Mouse (Mus musculus) hindbrain, postnatal 0 days (tissue): ENCODE data around the gene Olfr318. TPM values are rescaled to one million over a fixed set of nuclear protein-coding genes. Genes with fewer than 3 reads are reported as not detected.
"Not testable (repeated sequence)": the region's sequence is repeated elsewhere in the genome, so short reads cannot be mapped to it uniquely, and the experiment has no call there.

Experiments
- ATAC-seq: fragments of 200-750 bp; cut with Nextera tagmentation; 2 replicates; pipeline ENCODE4 v1.8.0; 2017; ENCODE audit warnings: mild to moderate bottlenecking, moderate TSS enrichment, moderate library complexity
- DNase-seq: peaks from one replicate; pipeline ENCODE4 v3.0.0-alpha.2; 2015; ENCODE audit warnings: low spot score
- H3K27ac ChIP-seq: fragments of 300-500 bp; sonication (generic); 2 replicates; pipeline ENCODE4 v1.5.1; 2014; ENCODE audit warnings: mild to moderate bottlenecking
- H3K27me3 ChIP-seq: fragments of 300-500 bp; sonication (generic); 2 replicates; pipeline ENCODE4 v1.6.1; 2014; ENCODE audit warnings: low read length, mixed read lengths; ENCODE audit not compliant: insufficient read depth
- H3K36me3 ChIP-seq: fragments of 300-500 bp; sonication (generic); 2 replicates; pipeline ENCODE4 v1.6.1; 2014; ENCODE audit warnings: low read length, mixed read lengths; ENCODE audit not compliant: insufficient read depth
- H3K4me1 ChIP-seq: fragments of 300-500 bp; sonication (generic); 2 replicates; pipeline ENCODE4 v1.6.1; 2014; ENCODE audit warnings: antibody characterized with exemption, low read length, mixed read lengths; ENCODE audit not compliant: insufficient read depth
- H3K4me2 ChIP-seq: fragments of 300-500 bp; sonication (generic); 2 replicates; pipeline ENCODE4 v1.6.1; 2014; ENCODE audit warnings: low read depth, mild to moderate bottlenecking, low read length, moderate library complexity, mixed read lengths
- H3K4me3 ChIP-seq: fragments of 300-500 bp; sonication (generic); 2 replicates; pipeline ENCODE4 v1.5.1; 2014; ENCODE audit warnings: low read length
- H3K9ac ChIP-seq: fragments of 300-500 bp; sonication (generic); replicated peaks from 2 replicates; pipeline ENCODE4 v1.6.1; 2014; ENCODE audit warnings: mild to moderate bottlenecking, low read length, moderate library complexity, mixed read lengths
- H3K9me3 ChIP-seq: fragments of 300-500 bp; sonication (generic); 2 replicates; pipeline ENCODE4 v1.6.1; 2016; ENCODE audit warnings: low read length, mixed read lengths
- CTCF ChIP-seq: IDR thresholded peaks from 2 replicates; pipeline ENCODE4 v1.5.1; 2016; ENCODE audit warnings: antibody characterized with exemption, control low read depth, low read depth
- WGBS: fragments of 180-500 bp; shearing (Covaris S2); extraction: QIAGEN DNeasy Blood & Tissue Kit; methylation state at CpG from one replicate; pipeline ENCODE4 v1.1.7; 2014; 5-methylcytosine and 5-hydroxymethylcytosine counted together
- polyA plus RNA-seq: library from polyadenylated mRNA; unstranded; fragments of >200 nt; fragmentation: Nextera tagmentation; extraction: Ambion mirVana; gene quantifications from 2 replicates; pipeline ENCODE4 v1.2.1, GENCODE M21; 2015
- total RNA-seq: library from RNA; depleted of rRNA; stranded (reverse); fragments of >200 nt; gene quantifications from 2 replicates; pipeline ENCODE4 v1.2.3, GENCODE M21; 2014; rRNA removed

The Olfr318 gene
- total and polyA plus RNA-seq, 2 experiments from 2014 or later: not detected

DNA sequence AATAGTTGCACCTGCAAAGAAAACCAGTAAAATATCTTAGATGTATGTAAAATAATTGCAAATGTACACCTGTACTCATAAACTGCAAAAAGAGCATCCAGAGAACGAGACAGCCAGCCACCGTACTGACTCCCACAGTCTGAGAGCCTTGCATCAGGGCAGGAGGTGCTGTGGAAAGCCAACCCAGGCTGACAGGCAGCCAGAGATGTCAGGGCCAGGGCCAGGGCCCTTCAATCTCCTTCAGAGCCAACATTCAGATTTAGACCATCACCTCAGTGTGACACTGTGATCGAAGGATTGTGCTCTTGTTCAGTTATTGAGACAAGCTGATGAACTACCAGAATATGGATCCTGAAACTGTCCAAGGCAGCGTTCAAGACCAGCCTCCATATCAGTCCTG lies 4.1 kb downstream of the Olfr318 start:
- DNase-seq: no peak
- H3K4me2 ChIP-seq: no peak overlapping the region
- H3K27me3 ChIP-seq: no peaks in the 10 kb centered on the region
- 91% methylated on average over 4 of the region's 4 CpGs for WGBS
- ATAC-seq: no peak
- H3K27ac ChIP-seq: no peak overlapping the region
- no peak overlapping the region for H3K9ac ChIP-seq
- H3K9me3 ChIP-seq: no peaks in the 10 kb centered on the region
- no peaks in the 10 kb centered on the region for H3K36me3 ChIP-seq
- no peaks in the 10 kb centered on the region for H3K4me1 ChIP-seq
- no peak overlapping the region for H3K4me3 ChIP-seq
- TF ChIP-seq CTCF: no peak

DNA sequence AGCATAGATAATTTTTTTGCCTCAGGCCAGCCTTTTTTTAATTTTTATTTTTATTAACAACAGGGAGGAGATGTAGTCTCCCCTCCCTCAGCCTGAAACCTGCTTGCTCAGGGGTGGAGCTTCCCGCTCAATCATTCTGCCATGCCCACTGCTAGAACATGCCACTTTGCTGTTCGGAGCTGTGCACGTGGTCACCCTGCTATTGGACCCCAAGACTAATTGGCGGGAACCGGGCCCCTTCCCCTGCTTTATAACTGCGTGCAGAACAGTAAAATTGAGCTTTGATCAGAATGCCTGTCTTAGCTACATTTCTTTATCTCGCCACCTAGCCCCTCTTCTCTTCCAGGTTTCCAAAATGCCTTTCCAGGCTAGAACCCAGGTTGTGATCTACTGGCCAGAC lies 6.1 kb downstream of the Olfr318 start:
- not testable (repeated sequence) for H3K36me3 ChIP-seq, H3K9ac ChIP-seq, ATAC-seq, H3K27me3 ChIP-seq, H3K4me3 ChIP-seq, H3K27ac ChIP-seq, DNase-seq, H3K4me2 ChIP-seq, H3K9me3 ChIP-seq, H3K4me1 ChIP-seq
- WGBS: 90% methylated on average over 6 of the region's 7 CpGs

DNA sequence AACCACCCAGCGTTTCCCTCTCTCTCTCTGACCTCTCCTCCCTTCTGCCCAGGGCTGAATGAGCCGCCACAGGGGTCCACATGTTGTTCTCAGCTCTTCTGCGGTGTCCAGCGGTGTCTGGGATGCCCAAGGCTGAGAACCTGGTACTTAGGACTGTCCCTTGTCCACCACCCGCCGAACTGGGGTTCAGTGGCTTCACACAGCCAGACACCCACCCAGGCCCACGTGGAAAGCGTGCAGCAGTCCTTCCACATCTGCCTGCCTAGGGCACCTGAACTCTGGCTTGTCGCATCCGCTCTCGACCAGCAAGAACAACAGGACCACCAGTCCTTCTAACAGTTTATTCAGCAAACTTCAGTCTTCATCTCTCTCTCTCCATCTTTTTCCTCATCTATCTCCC lies 14.7 kb downstream of the Olfr318 start:
- H3K4me1 ChIP-seq: no peaks in the 10 kb centered on the region
- H3K27me3 ChIP-seq: no peaks in the 10 kb centered on the region
- DNase-seq (no peak), ATAC-seq (no peak)
- no peak overlapping the region for H3K4me2 ChIP-seq
- H3K27ac ChIP-seq: no peak overlapping the region
- no peaks in the 10 kb centered on the region for H3K9me3 ChIP-seq
- H3K36me3 ChIP-seq: no peaks in the 10 kb centered on the region
- TF ChIP-seq CTCF: no peak
- no peak overlapping the region for H3K4me3 ChIP-seq
- 83% methylated on average over 11 of the region's 11 CpGs for WGBS
- no peak overlapping the region for H3K9ac ChIP-seq

DNA sequence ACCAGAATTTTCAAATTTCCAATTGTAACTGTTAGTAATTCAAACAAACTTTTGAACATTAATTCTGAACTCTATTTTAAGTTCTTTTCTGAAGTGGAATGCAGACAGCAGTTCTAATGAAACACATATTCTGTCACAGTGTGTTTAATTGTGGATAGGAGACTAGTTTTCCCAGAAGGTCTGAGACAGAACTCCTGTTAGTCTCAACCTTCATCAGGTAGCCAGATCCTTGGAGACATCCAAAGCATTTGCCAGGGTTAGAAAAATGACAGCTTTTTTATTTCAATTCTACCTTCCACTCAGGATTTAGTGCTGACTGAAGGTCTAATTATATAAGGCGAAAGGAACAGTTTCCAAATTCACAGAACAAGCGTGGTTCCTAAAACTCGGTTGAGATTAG lies 25.0 kb downstream of the Olfr318 start, which contains the start of gene Olfr319:
Olfr319 (plus strand) TSS at position 301 of the 400 bp plus-strand sequence.
- Histone ChIP-seq H3K4me3 (no peak within 1 kb of the TSS), H3K9ac (no peak within 1 kb of the TSS), H3K9me3 (0 out of 2 replicates have a peak, but pooled peaks cover 3% of the 10 kb centered on the region), H3K27ac (no peak within 1 kb of the TSS), H3K27me3 (no peaks in the 10 kb centered on the region), H3K36me3 (no peaks in the 10 kb centered on the region), H3K4me1 (no peaks in the 10 kb centered on the region), H3K4me2 (no peak within 1 kb of the TSS)
- DNase-seq: no peak
- no peak for TF ChIP-seq CTCF
- ATAC-seq: no peak
- WGBS: 80% methylated on average over 3 of the region's 3 CpGs

DNA sequence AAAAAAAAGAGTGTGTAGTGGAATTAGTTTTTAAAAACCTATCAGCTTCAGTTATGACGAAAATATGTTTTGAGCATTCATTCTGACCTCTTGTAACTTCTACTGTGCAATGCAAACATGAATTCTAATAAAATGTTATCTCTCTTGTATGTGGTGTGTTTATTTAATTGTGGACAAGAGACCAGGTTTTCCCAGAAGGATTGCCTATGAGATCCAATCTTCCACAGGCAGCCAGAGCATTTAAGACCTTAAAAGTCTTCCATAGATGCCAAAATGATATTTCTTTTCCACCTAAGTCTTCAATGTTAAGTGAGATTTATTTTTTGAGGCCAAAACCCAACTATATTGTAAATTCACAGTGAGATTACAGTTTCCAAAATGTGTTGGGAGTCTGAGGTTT lies 43.0 kb downstream of the Olfr318 start, which contains the start of gene Olfr320:
Olfr320 (plus strand) TSS at position 301 of the 400 bp plus-strand sequence.
- Histone ChIP-seq H3K27me3 (no peaks in the 10 kb centered on the region), H3K27ac (no peak within 1 kb of the TSS), H3K36me3 (no peaks in the 10 kb centered on the region), H3K4me2 (no peak within 1 kb of the TSS), H3K4me1 (no peaks in the 10 kb centered on the region), H3K9ac (no peak within 1 kb of the TSS), H3K4me3 (no peak within 1 kb of the TSS), H3K9me3 (no peaks in the 10 kb centered on the region)
- WGBS: 94% methylated on average over 1 of the region's 1 CpGs
- ATAC-seq: no peak
- TF ChIP-seq CTCF: no peak
- DNase-seq: no peak

DNA sequence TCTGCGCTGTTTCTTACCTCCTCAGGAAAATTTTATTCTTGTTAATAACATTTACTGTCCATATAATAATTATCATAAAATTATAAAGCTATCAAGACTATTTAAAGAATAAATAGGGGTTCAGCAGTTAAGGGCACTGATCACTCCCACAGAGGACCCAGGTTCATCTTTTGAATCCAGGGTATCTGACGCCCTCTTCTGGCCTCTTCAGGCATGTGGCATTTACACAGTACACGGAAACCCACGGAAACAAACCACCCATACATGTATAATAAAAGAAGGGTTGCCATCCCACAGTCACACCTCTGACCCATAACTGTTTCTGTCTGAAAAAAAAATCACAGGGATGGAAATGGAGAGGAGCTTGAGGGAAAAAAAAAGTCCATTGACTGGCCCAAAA lies 52.0 kb downstream of the Olfr318 start:
- no peaks in the 10 kb centered on the region for H3K9me3 ChIP-seq
- H3K27ac ChIP-seq: no peak overlapping the region
- H3K9ac ChIP-seq: no peak overlapping the region
- H3K4me3 ChIP-seq: no peak overlapping the region
- DNase-seq (peak; percentile 8), ATAC-seq (no peak)
- H3K36me3 ChIP-seq: no peaks in the 10 kb centered on the region
- H3K27me3 ChIP-seq: no peaks in the 10 kb centered on the region
- TF ChIP-seq CTCF: peak; percentile 14; the same call in 1 of the 2 replicates
- 54% methylated on average over 4 of the region's 4 CpGs for WGBS
- no peak overlapping the region for H3K4me2 ChIP-seq
- no peaks in the 10 kb centered on the region for H3K4me1 ChIP-seq

DNA sequence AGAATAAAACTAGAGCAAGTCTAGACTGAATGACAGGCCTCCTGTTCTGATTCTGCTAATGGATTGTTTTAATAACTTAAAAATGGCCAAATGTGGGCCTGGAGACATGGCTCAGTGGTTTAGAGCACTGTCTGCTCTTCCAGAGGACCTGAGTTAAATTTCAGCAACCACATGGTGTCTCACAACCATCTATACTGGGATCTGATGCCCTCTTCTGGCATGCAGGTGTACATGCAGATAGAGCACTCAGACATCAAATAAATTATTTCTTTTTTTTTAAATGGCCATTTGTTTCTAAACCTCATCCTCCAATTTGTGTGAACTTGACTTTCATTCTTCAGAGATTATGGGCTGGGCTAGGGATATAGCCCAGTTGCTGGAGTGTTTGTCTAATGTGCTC lies 54.6 kb downstream of the Olfr318 start:
- Histone ChIP-seq H3K27ac (no peak overlapping the region), H3K9ac (no peak overlapping the region), H3K4me1 (no peaks in the 10 kb centered on the region), H3K9me3 (no peaks in the 10 kb centered on the region), H3K4me2 (no peak overlapping the region), H3K36me3 (no peaks in the 10 kb centered on the region), H3K4me3 (no peak overlapping the region), H3K27me3 (no peaks in the 10 kb centered on the region)
- ATAC-seq (no peak), DNase-seq (no peak)
- TF ChIP-seq CTCF: peak; percentile 12; the same call in 1 of the 2 replicates

Other genes with a start within 250 kb of the Olfr318 start
- gene Olfr332, start 231.5 kb downstream of the Olfr318 start, total RNA-seq: not detected in 2 replicates
- gene Olfr332, start 231.5 kb downstream of the Olfr318 start, polyA plus RNA-seq: not detected in 2 replicates
- not detected in 2 replicates for gene Olfr331, start 221.4 kb downstream of the Olfr318 start, total RNA-seq
- not detected in 2 replicates for gene Olfr331, start 221.4 kb downstream of the Olfr318 start, polyA plus RNA-seq
- gene Olfr330, start 189.2 kb downstream of the Olfr318 start, total RNA-seq: not detected in 2 replicates
- 0.15 TPM in 1 of 2 replicates, not detected in the other for gene Olfr330, start 189.2 kb downstream of the Olfr318 start, polyA plus RNA-seq
- not detected in 2 replicates for gene Olfr329-ps, start 177.6 kb downstream of the Olfr318 start, total RNA-seq
- 0.11 TPM in 1 of 2 replicates, not detected in the other for gene Olfr329-ps, start 177.6 kb downstream of the Olfr318 start, polyA plus RNA-seq
- gene Olfr328, start 168.4 kb downstream of the Olfr318 start, total RNA-seq: not detected in 2 replicates
- gene Olfr328, start 168.4 kb downstream of the Olfr318 start, polyA plus RNA-seq: not detected in 2 replicates
- gene Olfr224, start 153.5 kb downstream of the Olfr318 start, total RNA-seq: not detected in 2 replicates
- 0.08 TPM in 1 of 2 replicates, not detected in the other for gene Olfr224, start 153.5 kb downstream of the Olfr318 start, polyA plus RNA-seq
- not detected in 2 replicates for gene Olfr325, start 146.3 kb downstream of the Olfr318 start, total RNA-seq
- gene Olfr325, start 146.3 kb downstream of the Olfr318 start, polyA plus RNA-seq: not detected in 2 replicates
- gene Olfr324, start 128.9 kb downstream of the Olfr318 start, total RNA-seq: 0.26 and 0.54 TPM in 2 replicates
- 0.05 and 0.13 TPM in 2 replicates for gene Olfr324, start 128.9 kb downstream of the Olfr318 start, polyA plus RNA-seq
- gene 2210407C18Rik, start 107.9 kb downstream of the Olfr318 start, total RNA-seq: not detected in 2 replicates
- not detected in 2 replicates for gene 2210407C18Rik, start 107.9 kb downstream of the Olfr318 start, polyA plus RNA-seq
- gene Olfr323, start 93.5 kb downstream of the Olfr318 start, total RNA-seq: not detected in 2 replicates
- gene Olfr323, start 93.5 kb downstream of the Olfr318 start, polyA plus RNA-seq: not detected in 2 replicates
- gene Trim58, start 83.5 kb downstream of the Olfr318 start, total RNA-seq: 0.10 TPM in 1 of 2 replicates, not detected in the other
- 0.10 and 0.31 TPM in 2 replicates for gene Trim58, start 83.5 kb downstream of the Olfr318 start, polyA plus RNA-seq
- 0.07 and 0.16 TPM in 2 replicates for gene Olfr322, start 65.2 kb downstream of the Olfr318 start, total RNA-seq
- gene Olfr322, start 65.2 kb downstream of the Olfr318 start, polyA plus RNA-seq: not detected in 2 replicates
- not detected in 2 replicates for gene Olfr320, start 42.9 kb downstream of the Olfr318 start, total RNA-seq
- gene Olfr320, start 42.9 kb downstream of the Olfr318 start, polyA plus RNA-seq: not detected in 2 replicates
- gene Olfr319, start 24.9 kb downstream of the Olfr318 start, total RNA-seq: not detected in 2 replicates
- not detected in 2 replicates for gene Olfr319, start 24.9 kb downstream of the Olfr318 start, polyA plus RNA-seq
- gene Olfr317, start 15.2 kb upstream of the Olfr318 start, total RNA-seq: 1.7 and 2.3 TPM in 2 replicates
- gene Olfr317, start 15.2 kb upstream of the Olfr318 start, polyA plus RNA-seq: 0.08 and 0.18 TPM in 2 replicates
- gene Olfr316, start 28.7 kb upstream of the Olfr318 start, total RNA-seq: not detected in 2 replicates
- gene Olfr316, start 28.7 kb upstream of the Olfr318 start, polyA plus RNA-seq: not detected in 2 replicates
- gene Olfr315, start 49.2 kb upstream of the Olfr318 start, total RNA-seq: not detected in 2 replicates
- not detected in 2 replicates for gene Olfr315, start 49.2 kb upstream of the Olfr318 start, polyA plus RNA-seq
- not detected in 2 replicates for gene Olfr314, start 58.9 kb upstream of the Olfr318 start, total RNA-seq
- gene Olfr314, start 58.9 kb upstream of the Olfr318 start, polyA plus RNA-seq: not detected in 2 replicates
- 4.7 and 5.9 TPM in 2 replicates for gene Fam183b, start 77.9 kb upstream of the Olfr318 start, total RNA-seq
- 11.1 and 15.0 TPM in 2 replicates for gene Fam183b, start 77.9 kb upstream of the Olfr318 start, polyA plus RNA-seq
- gene Olfr313, start 91.0 kb upstream of the Olfr318 start, total RNA-seq: not detected in 2 replicates
- gene Olfr313, start 91.0 kb upstream of the Olfr318 start, polyA plus RNA-seq: not detected in 2 replicates
- not detected in 2 replicates for gene Olfr312, start 105.2 kb upstream of the Olfr318 start, total RNA-seq
- gene Olfr312, start 105.2 kb upstream of the Olfr318 start, polyA plus RNA-seq: not detected in 2 replicates
- gene Olfr311, start 115.2 kb upstream of the Olfr318 start, total RNA-seq: not detected in 2 replicates
- not detected in 2 replicates for gene Olfr311, start 115.2 kb upstream of the Olfr318 start, polyA plus RNA-seq
- gene Gm12258, start 123.1 kb upstream of the Olfr318 start, total RNA-seq: 13.3 and 16.4 TPM in 2 replicates
- gene Gm12258, start 123.1 kb upstream of the Olfr318 start, polyA plus RNA-seq: 7.9 and 9.9 TPM in 2 replicates
- 6.9 and 8.7 TPM in 2 replicates for gene 2810021J22Rik, start 143.2 kb upstream of the Olfr318 start, total RNA-seq
- 5.4 and 7.7 TPM in 2 replicates for gene 2810021J22Rik, start 143.2 kb upstream of the Olfr318 start, polyA plus RNA-seq
- gene Zfp39, start 180.2 kb upstream of the Olfr318 start, total RNA-seq: 7.1 and 7.2 TPM in 2 replicates
- 4.2 and 4.7 TPM in 2 replicates for gene Zfp39, start 180.2 kb upstream of the Olfr318 start, polyA plus RNA-seq
- gene Btnl10, start 193.9 kb upstream of the Olfr318 start, total RNA-seq: not detected in 2 replicates
- 0.04 TPM in 1 of 2 replicates, not detected in the other for gene Btnl10, start 193.9 kb upstream of the Olfr318 start, polyA plus RNA-seq
- 975 and 1,069 TPM in 2 replicates for gene Rnf187, start 214.9 kb upstream of the Olfr318 start, total RNA-seq
- gene Rnf187, start 214.9 kb upstream of the Olfr318 start, polyA plus RNA-seq: 649 and 670 TPM in 2 replicates
- 625 and 1,276 TPM in 2 replicates for gene Hist3h2ba, start 224.9 kb upstream of the Olfr318 start, total RNA-seq
- gene Hist3h2ba, start 224.9 kb upstream of the Olfr318 start, polyA plus RNA-seq: 103 and 109 TPM in 2 replicates
- gene Hist3h2a, start 230.7 kb upstream of the Olfr318 start, total RNA-seq: 218 and 236 TPM in 2 replicates
- 49.6 and 53.3 TPM in 2 replicates for gene Hist3h2a, start 230.7 kb upstream of the Olfr318 start, polyA plus RNA-seq
- 2.8 and 4.3 TPM in 2 replicates for gene Trim17, start 230.7 kb upstream of the Olfr318 start, total RNA-seq
- 0.55 and 0.74 TPM in 2 replicates for gene Trim17, start 230.7 kb upstream of the Olfr318 start, polyA plus RNA-seq